Mouse (Mus musculus): Measurements from ENCODE around the gene Sox4. TPM values are rescaled to one million over a fixed set of nuclear protein-coding genes. Genes with fewer than 3 reads are reported as not detected.

Gene Sox4
- total RNA-seq (2021), result 100 to 1,000 TPM; 230 to 261 TPM

GRCm38 (mm10) chr13:28953581-28953991, at the start of gene Sox4:
Sox4 (minus strand) TSS chr13:28953713.
- peak; percentile 99 for DNase-seq
- intact Hi-C loops (cut with DNase I), result loop anchor here (5.0 kb wide), 1 partner anchor 231 kb away; no protein-coding TSS in a partner anchor

- intact Hi-C loops (cut with DNase I), result no loop called here
- no peak for DNase-seq
Measured at GRCm38 (mm10) chr13:28991899-28992664, 38.6 kb upstream of the Sox4 start.

- no peak for DNase-seq
- intact Hi-C loops (cut with DNase I), result no loop called here
Measured at GRCm38 (mm10) chr13:28988751-28989703, 35.5 kb upstream of the Sox4 start.

- intact Hi-C loops (cut with DNase I), result no loop called here
- no peak for DNase-seq
Measured at GRCm38 (mm10) chr13:28980681-28981080, 27.2 kb upstream of the Sox4 start.

GRCm38 (mm10) chr13:28975011-28975410, 21.5 kb upstream of the Sox4 start:
- intact Hi-C loops (cut with DNase I), result no loop called here

GRCm38 (mm10) chr13:28974597-28974996, 21.1 kb upstream of the Sox4 start:
- intact Hi-C loops (cut with DNase I), result no loop called here
- DNase-seq, result no peak

More at GRCm38 (mm10) chr13:28975011-28975410, 21.5 kb upstream of the Sox4 start:
- no peak for DNase-seq

GRCm38 (mm10) chr13:28960916-28961315, 7.4 kb upstream of the Sox4 start:
- DNase-seq, result no peak
- intact Hi-C loops (cut with DNase I), result no loop called here

- DNase-seq, result peak; percentile 95
- intact Hi-C loops (cut with DNase I), result loop anchor here (2.0 to 5.0 kb wide), 4 partner anchors 55 to 873 kb away; no protein-coding TSS in a partner anchor
Measured at GRCm38 (mm10) chr13:28959458-28959978, 6.0 kb upstream of the Sox4 start.

- DNase-seq, result no peak
- intact Hi-C loops (cut with DNase I), result loop anchor here (2.0 to 5.0 kb wide), 4 partner anchors 56 to 873 kb away; no protein-coding TSS in a partner anchor
Measured at GRCm38 (mm10) chr13:28959068-28959440, 5.5 kb upstream of the Sox4 start.

- intact Hi-C loops (cut with DNase I), result loop anchor here (2.0 to 5.0 kb wide), 4 partner anchors 56 to 874 kb away; no protein-coding TSS in a partner anchor
- DNase-seq, result peak; percentile 84
Measured at GRCm38 (mm10) chr13:28958211-28959067, 4.9 kb upstream of the Sox4 start.

GRCm38 (mm10) chr13:28957765-28958164, 4.3 kb upstream of the Sox4 start:
- intact Hi-C loops (cut with DNase I), result loop anchor here (2.0 to 5.0 kb wide), 4 partner anchors 57 to 875 kb away; no protein-coding TSS in a partner anchor
- DNase-seq, result peak; percentile 99

GRCm38 (mm10) chr13:28952576-28953571, 639 bp downstream of the Sox4 start:
- intact Hi-C loops (cut with DNase I), result loop anchor here (5.0 kb wide), 1 partner anchor 231 kb away; no protein-coding TSS in a partner anchor

GRCm38 (mm10) chr13:28951691-28952575, 1.6 kb downstream of the Sox4 start:
- peak; percentile 53 for DNase-seq
- intact Hi-C loops (cut with DNase I), result loop anchor here (2.0 to 5.0 kb wide), 2 partner anchors 230 to 535 kb away; no protein-coding TSS in a partner anchor

More at GRCm38 (mm10) chr13:28952576-28953571, 639 bp downstream of the Sox4 start:
- DNase-seq, result peak; percentile 56

GRCm38 (mm10) chr13:28950623-28951491, 2.7 kb downstream of the Sox4 start:
- intact Hi-C loops (cut with DNase I), result loop anchor here (2.0 to 5.0 kb wide), 2 partner anchors 229 to 534 kb away; no protein-coding TSS in a partner anchor
- DNase-seq, result peak; percentile 77

- DNase-seq, result no peak
Measured at GRCm38 (mm10) chr13:28950266-28950622, 3.3 kb downstream of the Sox4 start.

GRCm38 (mm10) chr13:28949279-28949915, 4.1 kb downstream of the Sox4 start:
- DNase-seq, result no peak
- intact Hi-C loops (cut with DNase I), result loop anchor here (5.0 kb wide), 1 partner anchor 157 kb away; no protein-coding TSS in a partner anchor

More at GRCm38 (mm10) chr13:28950266-28950622, 3.3 kb downstream of the Sox4 start:
- intact Hi-C loops (cut with DNase I), result loop anchor here (2.0 to 5.0 kb wide), 2 partner anchors 228 to 533 kb away; no protein-coding TSS in a partner anchor

Data from left cerebral cortex, postnatal 4 days (tissue).